Mouse (Mus musculus): ENCODE measurements around the gene Spop. TPM values are rescaled to one million over a fixed set of nuclear protein-coding genes. Genes with fewer than 3 reads are reported as not detected.

Spop gene
- polyA plus RNA-seq, 1 experiment from 2014 or later: 171 TPM

GRCm38 (mm10) chr11:95507041-95507716, 93.3 kb downstream of the Spop start:
- Histone ChIP-seq H3K27ac (ENCODE audit: low read length) (no peak overlapping the region), H3K4me3 (replicated peaks; ENCODE audit: low read length) (no peak overlapping the region), H3K9ac (ENCODE audit: low read length) (no peak overlapping the region), H3K4me1 (ENCODE audit: control insufficient read depth, insufficient read depth, low read length) (peaks cover 10% of the 10 kb centered on the region), H3K36me3 (ENCODE audit: control insufficient read depth, insufficient read depth, low read length) (no peaks in the 10 kb centered on the region), H3K9me3 (replicated peaks; ENCODE audit: control insufficient read depth, low read length) (no peaks in the 10 kb centered on the region), H3K27me3 (ENCODE audit: control insufficient read depth, insufficient read depth, low read length) (0 out of 2 replicates have a peak, but pooled peaks cover under 1% of the 10 kb centered on the region), H3K4me2 (ENCODE audit: low read depth, low read length) (no peak overlapping the region)
- no peak for ATAC-seq (ENCODE audit: insufficient read depth, low FRiP score)
- 46% methylated on average over 12 of the region's 12 CpGs for WGBS

- Histone ChIP-seq H3K4me1 (ENCODE audit: control insufficient read depth, insufficient read depth, low read length) (peaks cover 10% of the 10 kb centered on the region), H3K4me2 (ENCODE audit: low read depth, low read length) (no peak overlapping the region), H3K36me3 (ENCODE audit: control insufficient read depth, insufficient read depth, low read length) (no peaks in the 10 kb centered on the region), H3K4me3 (replicated peaks; ENCODE audit: low read length) (no peak overlapping the region), H3K27ac (ENCODE audit: low read length) (no peak overlapping the region), H3K27me3 (ENCODE audit: control insufficient read depth, insufficient read depth, low read length) (0 out of 2 replicates have a peak, but pooled peaks cover 6% of the 10 kb centered on the region), H3K9ac (ENCODE audit: low read length) (no peak overlapping the region), H3K9me3 (replicated peaks; ENCODE audit: control insufficient read depth, low read length) (no peaks in the 10 kb centered on the region)
- ATAC-seq (ENCODE audit: insufficient read depth, low FRiP score): no peak
- WGBS: 70% methylated on average over 5 of the region's 5 CpGs
These were observed 93.9 kb downstream of the Spop start for GRCm38 (mm10) chr11:95507785-95508184.

- peaks cover 11% of the 10 kb centered on the region for H3K27me3 ChIP-seq (ENCODE audit: control insufficient read depth, insufficient read depth, low read length)
- H3K9ac ChIP-seq (ENCODE audit: low read length): no peak overlapping the region
- ATAC-seq (ENCODE audit: insufficient read depth, low FRiP score): peak; percentile 38; the same call in 1 of the 2 replicates
- no peaks in the 10 kb centered on the region for H3K36me3 ChIP-seq (ENCODE audit: control insufficient read depth, insufficient read depth, low read length)
- H3K27ac ChIP-seq (ENCODE audit: low read length): no peak overlapping the region
- peak overlapping the region; percentile 41 for H3K4me2 ChIP-seq (ENCODE audit: low read depth, low read length)
- WGBS: 31% methylated on average over 13 of the region's 13 CpGs
- H3K4me1 ChIP-seq (ENCODE audit: control insufficient read depth, insufficient read depth, low read length): peaks cover 10% of the 10 kb centered on the region
- H3K4me3 ChIP-seq (replicated peaks; ENCODE audit: low read length): peak overlapping the region; percentile 23; the same call in 1 of the 2 replicates
- no peaks in the 10 kb centered on the region for H3K9me3 ChIP-seq (replicated peaks; ENCODE audit: control insufficient read depth, low read length)
These were observed 94.5 kb downstream of the Spop start for GRCm38 (mm10) chr11:95508211-95508926.

GRCm38 (mm10) chr11:95509126-95509717, 95.3 kb downstream of the Spop start:
- 73% methylated on average over 6 of the region's 6 CpGs for WGBS
- H3K4me3 ChIP-seq (replicated peaks; ENCODE audit: low read length): no peak overlapping the region

GRCm38 (mm10) chr11:95510631-95511030, 96.8 kb downstream of the Spop start:
- Histone ChIP-seq H3K36me3 (ENCODE audit: control insufficient read depth, insufficient read depth, low read length) (no peaks in the 10 kb centered on the region), H3K9ac (ENCODE audit: low read length) (no peak overlapping the region), H3K27me3 (ENCODE audit: control insufficient read depth, insufficient read depth, low read length) (peaks cover 29% of the 10 kb centered on the region), H3K4me1 (ENCODE audit: control insufficient read depth, insufficient read depth, low read length) (peaks cover 23% of the 10 kb centered on the region), H3K4me3 (replicated peaks; ENCODE audit: low read length) (no peak overlapping the region), H3K27ac (ENCODE audit: low read length) (no peak overlapping the region), H3K9me3 (replicated peaks; ENCODE audit: control insufficient read depth, low read length) (no peaks in the 10 kb centered on the region), H3K4me2 (ENCODE audit: low read depth, low read length) (no peak overlapping the region)
- whole genome bisulfite sequencing: 89% methylated on average over 12 of the region's 12 CpGs
- no peak for ATAC-seq (ENCODE audit: insufficient read depth, low FRiP score)

More at GRCm38 (mm10) chr11:95509126-95509717, 95.3 kb downstream of the Spop start:
- Histone ChIP-seq H3K27me3 (ENCODE audit: control insufficient read depth, insufficient read depth, low read length) (peaks cover 18% of the 10 kb centered on the region), H3K4me2 (ENCODE audit: low read depth, low read length) (no peak overlapping the region), H3K27ac (ENCODE audit: low read length) (no peak overlapping the region), H3K4me1 (ENCODE audit: control insufficient read depth, insufficient read depth, low read length) (peaks cover 14% of the 10 kb centered on the region), H3K36me3 (ENCODE audit: control insufficient read depth, insufficient read depth, low read length) (no peaks in the 10 kb centered on the region), H3K9me3 (replicated peaks; ENCODE audit: control insufficient read depth, low read length) (no peaks in the 10 kb centered on the region), H3K9ac (ENCODE audit: low read length) (no peak overlapping the region)
- no peak for ATAC-seq (ENCODE audit: insufficient read depth, low FRiP score)

- 76% methylated on average over 1 of the region's 1 CpGs for WGBS
- no peaks in the 10 kb centered on the region for H3K36me3 ChIP-seq (ENCODE audit: control insufficient read depth, insufficient read depth, low read length)
- no peak overlapping the region for H3K4me3 ChIP-seq (replicated peaks; ENCODE audit: low read length)
- no peak overlapping the region for H3K27ac ChIP-seq (ENCODE audit: low read length)
- H3K4me1 ChIP-seq (ENCODE audit: control insufficient read depth, insufficient read depth, low read length): peaks cover 28% of the 10 kb centered on the region
- H3K27me3 ChIP-seq (ENCODE audit: control insufficient read depth, insufficient read depth, low read length): peaks cover 35% of the 10 kb centered on the region
- H3K9ac ChIP-seq (ENCODE audit: low read length): no peak overlapping the region
- no peak overlapping the region for H3K4me2 ChIP-seq (ENCODE audit: low read depth, low read length)
- no peak for ATAC-seq (ENCODE audit: insufficient read depth, low FRiP score)
- no peaks in the 10 kb centered on the region for H3K9me3 ChIP-seq (replicated peaks; ENCODE audit: control insufficient read depth, low read length)
These were observed 98.0 kb downstream of the Spop start for GRCm38 (mm10) chr11:95511919-95512318.

- Histone ChIP-seq H3K36me3 (ENCODE audit: control insufficient read depth, insufficient read depth, low read length) (no peaks in the 10 kb centered on the region), H3K27me3 (ENCODE audit: control insufficient read depth, insufficient read depth, low read length) (peaks cover 35% of the 10 kb centered on the region), H3K9ac (ENCODE audit: low read length) (no peak overlapping the region), H3K27ac (ENCODE audit: low read length) (no peak overlapping the region; the same call in 1 of the 2 replicates), H3K4me2 (ENCODE audit: low read depth, low read length) (no peak overlapping the region), H3K4me1 (ENCODE audit: control insufficient read depth, insufficient read depth, low read length) (peaks cover 28% of the 10 kb centered on the region), H3K9me3 (replicated peaks; ENCODE audit: control insufficient read depth, low read length) (no peaks in the 10 kb centered on the region), H3K4me3 (replicated peaks; ENCODE audit: low read length) (no peak overlapping the region)
- 67% methylated on average over 6 of the region's 6 CpGs for WGBS
- ATAC-seq (ENCODE audit: insufficient read depth, low FRiP score): no peak
These were observed 98.5 kb downstream of the Spop start for GRCm38 (mm10) chr11:95512383-95512782.

GRCm38 (mm10) chr11:95513461-95514297, 99.8 kb downstream of the Spop start:
- peaks cover 35% of the 10 kb centered on the region for H3K27me3 ChIP-seq (ENCODE audit: control insufficient read depth, insufficient read depth, low read length)
- peak overlapping the region; percentile 69 for H3K9ac ChIP-seq (ENCODE audit: low read length)
- peak overlapping the region; percentile 98 for H3K4me2 ChIP-seq (ENCODE audit: low read depth, low read length)
- H3K36me3 ChIP-seq (ENCODE audit: control insufficient read depth, insufficient read depth, low read length): no peaks in the 10 kb centered on the region
- H3K9me3 ChIP-seq (replicated peaks; ENCODE audit: control insufficient read depth, low read length): no peaks in the 10 kb centered on the region
- no peak; the same call in 1 of the 2 replicates for ATAC-seq (ENCODE audit: insufficient read depth, low FRiP score)
- under 1% methylated on average over 64 of the region's 66 CpGs for WGBS
- H3K4me1 ChIP-seq (ENCODE audit: control insufficient read depth, insufficient read depth, low read length): peaks cover 23% of the 10 kb centered on the region
- no peak overlapping the region for H3K27ac ChIP-seq (ENCODE audit: low read length)
- peak overlapping the region; percentile 60 for H3K4me3 ChIP-seq (replicated peaks; ENCODE audit: low read length)
